In genomic region chr13:30612079-30612794, GRCm38 (mm10) we compare ENCODE assay signal across 21 mouse cellular contexts.
"Had no signal": no experiment of that assay in that cellular context is flagged by ENCODE, and none has a peak within 500 bp of the region (broad histone marks: within the 10 kb centered on the region; RNA-seq: fewer than 3 reads in every experiment).

No protein-coding gene starts in this region.

- H3K27me3 ChIP-seq: limb, embryonic 13.5 days; liver, embryonic 12.5 days; liver, embryonic 15.5 days; megakaryocyte, embryonic 14.5 days; neural tube, embryonic 12.5 days had no signal

- H3K4me1 ChIP-seq: limb, embryonic 10.5 days; limb, embryonic 13.5 days; liver, embryonic 12.5 days; liver, embryonic 15.5 days; megakaryocyte, embryonic 14.5 days; neural tube, embryonic 12.5 days had no signal

- H3K9me3 ChIP-seq: limb, embryonic 10.5 days; limb, embryonic 13.5 days; liver, embryonic 12.5 days; liver, embryonic 15.5 days; neural tube, embryonic 12.5 days had no signal

- H3K9ac ChIP-seq: limb, embryonic 13.5 days; liver, embryonic 12.5 days; liver, embryonic 15.5 days; neural tube, embryonic 12.5 days had no signal

- H3K27ac ChIP-seq: kidney, postnatal 0 days; layer of hippocampus, adult 2 months; limb, embryonic 10.5 days; limb, embryonic 13.5 days; liver, embryonic 12.5 days; liver, embryonic 15.5 days; neural tube, embryonic 12.5 days; stomach, postnatal 0 days had no signal

- H3K4me3 ChIP-seq: layer of hippocampus, adult 2 months; limb, embryonic 10.5 days; limb, embryonic 13.5 days; liver, embryonic 12.5 days; liver, embryonic 15.5 days; megakaryocyte, embryonic 14.5 days; neural tube, embryonic 12.5 days had no signal

- DNase-seq: kidney, adult 2 months; kidney, postnatal 25 days; layer of hippocampus, adult 9-11 months; liver; lung, adult 2 months; midbrain, embryonic 14.5 days; retina, postnatal 1 day; thymus, adult 2 months; thymus, postnatal 14 days; thymus, postnatal 4 days had no signal

- H3K4me2 ChIP-seq: limb, embryonic 13.5 days; liver, embryonic 12.5 days; liver, embryonic 15.5 days; midbrain, embryonic 11.5 days; neural tube, embryonic 12.5 days had no signal

- H3K36me3 ChIP-seq: limb, embryonic 10.5 days; limb, embryonic 13.5 days; liver, embryonic 12.5 days; liver, embryonic 15.5 days; neural tube, embryonic 12.5 days had no signal

- ATAC-seq: intestine, postnatal 0 days; liver, embryonic 12.5 days had no signal
